In the genomic region with DNA sequence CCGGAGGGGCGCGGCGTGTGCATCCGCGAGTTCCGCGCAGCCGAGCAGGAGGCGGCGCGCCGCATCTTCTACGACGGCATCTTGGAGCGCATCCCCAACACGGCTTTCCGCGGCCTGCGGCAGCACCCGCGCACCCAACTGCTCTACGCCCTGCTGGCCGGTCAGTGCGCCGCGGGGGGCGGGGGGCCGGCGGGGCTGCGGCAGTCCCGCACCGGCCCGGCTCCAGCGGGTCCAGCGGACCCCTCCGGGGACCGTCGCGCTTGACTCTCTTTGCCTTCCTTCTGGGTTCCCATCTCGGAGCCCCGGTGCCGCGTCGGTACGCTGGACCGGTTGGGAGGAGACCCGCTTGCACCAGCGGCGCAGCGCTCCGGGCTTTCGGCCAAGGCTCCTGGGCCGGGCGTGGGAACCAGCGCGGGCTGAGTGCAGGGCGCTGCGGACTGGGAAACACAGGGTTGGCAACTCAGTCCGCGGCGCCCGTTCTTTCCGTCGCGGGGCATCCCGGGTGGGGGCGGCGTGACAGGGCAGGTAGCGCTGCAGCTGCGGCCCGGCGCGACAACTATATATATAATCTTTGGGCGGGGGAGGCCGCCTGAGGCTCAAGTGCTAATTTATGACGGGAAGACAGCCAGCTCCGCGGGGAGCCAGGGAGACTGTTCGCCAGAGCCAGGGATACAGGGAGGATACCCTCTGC, we compare ENCODE assay signal across 8 mouse cellular contexts. TPM values are rescaled to one million over a fixed set of nuclear protein-coding genes. Genes with fewer than 3 reads are reported as not detected.
DNase-seq lines count a peak whose midpoint lies in the region; ATAC-seq and TF ChIP-seq lines count a peak whose summit lies in the region.

No protein-coding gene starts in this region.

- H3K27me3 ChIP-seq in embryonic facial prominence, embryonic 15.5 days = peaks cover 69% of the 10 kb centered on the region

- DNase-seq in B cell, adult 2 months = peak; percentile 9 to 22
- peak; percentile 81 for DNase-seq in adrenal gland, postnatal 14 days
- peak; percentile 67 to 69 for DNase-seq in heart, postnatal 14 days
- peak; percentile 52 to 62 for DNase-seq in layer of hippocampus, adult 2 months (ENCODE audit: low spot score in 2 of 2)
- peak; percentile 42 to 44 for DNase-seq in lung, adult 18-20 months
- DNase-seq in retina, embryonic 14.5 days (ENCODE audit: low spot score) = peak; percentile 54
- DNase-seq in T-cell, adult 2 months (ENCODE audit: low spot score) = no peak

- H3K9ac ChIP-seq in embryonic facial prominence, embryonic 15.5 days = 0 out of 2 replicates have a peak overlapping the region, but pooled peaks have one; percentile 18

- no peaks in the 10 kb centered on the region for H3K9me3 ChIP-seq in embryonic facial prominence, embryonic 15.5 days (replicated peaks)

- intact Hi-C loops in heart, postnatal 14 days (cut with DNase I) = no loop called here

- WGBS in embryonic facial prominence, embryonic 15.5 days = under 1% methylated on average over 66 of the region's 80 CpGs

- H3K4me2 ChIP-seq in embryonic facial prominence, embryonic 15.5 days (replicated peaks) = peak overlapping the region; percentile 98

- H3K36me3 ChIP-seq in embryonic facial prominence, embryonic 15.5 days = no peaks in the 10 kb centered on the region

- H3K4me3 ChIP-seq in embryonic facial prominence, embryonic 15.5 days (replicated peaks) = peak overlapping the region; percentile 65
- peak overlapping the region; percentile 73 for H3K4me3 ChIP-seq in layer of hippocampus, adult 2 months

- H3K27ac ChIP-seq in embryonic facial prominence, embryonic 15.5 days (replicated peaks) = no peak overlapping the region
- peak overlapping the region; percentile 97 for H3K27ac ChIP-seq in layer of hippocampus, adult 2 months

- peaks cover 29% of the 10 kb centered on the region for H3K4me1 ChIP-seq in embryonic facial prominence, embryonic 15.5 days

- no peak for TF ChIP-seq CTCF in layer of hippocampus, adult 2 months (conservative IDR thresholded peaks at IDR 0.05)

- no peak for ATAC-seq in embryonic facial prominence, embryonic 15.5 days (ENCODE audit: insufficient number of reproducible peaks, low FRiP score, low TSS enrichment, low read depth)

RNA-seq across cellular contexts. Expression of gene Nat8l, which starts 1.4 kb away (rescaled TPM):
- total RNA-seq in adrenal gland, postnatal 14 days (2021) = 17.1 and 18.7 TPM in 2 replicates
- 0.39 and 0.74 TPM in 2 replicates for polyA plus RNA-seq in embryonic facial prominence, embryonic 15.5 days (2015; fragmentation: Nextera tagmentation; extraction: Ambion mirVana)
- 1 to 10 TPM in 1 of 2 experiments, under 1 TPM in 1; 0.71 to 1.2 TPM for total RNA-seq in heart, postnatal 14 days (2021)
- 100 to 1,000 TPM; 139 to 141 TPM for total RNA-seq in layer of hippocampus, adult 2 months (2021)

RNA-seq across cellular contexts. Expression of gene Gm1673, which starts 14.0 kb away (rescaled TPM):
- 10.8 and 19.4 TPM in 2 replicates for total RNA-seq in adrenal gland, postnatal 14 days (2021)
- 99.9 and 103 TPM in 2 replicates for polyA plus RNA-seq in embryonic facial prominence, embryonic 15.5 days (2015; fragmentation: Nextera tagmentation; extraction: Ambion mirVana)
- 1 to 10 TPM; 3.7 to 5.2 TPM for total RNA-seq in heart, postnatal 14 days (2021)
- total RNA-seq in layer of hippocampus, adult 2 months (2021) = 10 to 100 TPM; 57.5 to 58.0 TPM
